10 mouse cellular contexts compared by ENCODE assay signal in the genomic region with DNA sequence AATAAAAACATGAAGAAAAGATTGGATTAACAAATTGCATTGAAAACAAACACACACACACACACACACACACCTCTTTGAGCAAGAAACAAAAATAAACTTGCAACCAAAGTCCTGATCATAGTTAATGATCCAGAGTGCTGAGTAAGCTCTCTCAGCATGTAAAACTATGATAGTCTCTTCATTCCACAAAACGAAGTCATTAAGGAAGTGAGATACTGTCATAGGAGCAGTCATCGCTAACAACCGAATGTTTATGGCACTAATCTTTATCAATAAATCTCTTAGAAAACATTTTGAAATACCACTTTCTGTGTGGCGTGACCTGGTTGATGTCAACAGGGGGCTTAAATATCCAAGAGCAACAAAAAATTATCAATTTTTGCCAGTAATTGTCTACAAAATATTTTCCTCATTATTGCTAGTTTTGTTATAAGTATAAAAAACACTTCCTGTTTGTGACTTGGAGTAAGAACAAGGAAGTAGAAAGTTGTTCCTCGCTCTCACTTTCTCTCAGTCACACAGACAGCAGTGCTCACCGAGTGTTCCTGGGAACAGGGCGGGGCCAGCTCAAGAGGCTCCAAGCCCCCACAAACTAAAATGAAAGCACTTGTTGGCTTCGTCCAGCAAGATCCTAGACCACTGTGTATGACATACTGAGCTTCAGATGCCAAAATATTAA.
DNase-seq lines count a peak whose midpoint lies in the region; ATAC-seq and TF ChIP-seq lines count a peak whose summit lies in the region.
"Had no signal": no experiment of that assay in that cellular context is flagged by ENCODE, and none has a peak within 500 bp of the region (broad histone marks: within the 10 kb centered on the region; RNA-seq: fewer than 3 reads in every experiment).

No protein-coding gene starts in this region.

- H3K27me3 ChIP-seq in heart, embryonic 14.5 days (ENCODE audit: control insufficient read depth, insufficient read depth, low read length) = no peaks in the 10 kb centered on the region
- no peaks in the 10 kb centered on the region for H3K27me3 ChIP-seq in lung, embryonic 16.5 days (ENCODE audit: control insufficient read depth, insufficient read depth, low read depth, low read length)
- H3K27me3 ChIP-seq: liver, embryonic 15.5 days had no signal

- intact Hi-C loops in gastrocnemius, adult 2 months (cut with DNase I) = no loop called here

- ATAC-seq in heart, embryonic 14.5 days (ENCODE audit: insufficient number of reproducible peaks, insufficient read depth, low FRiP score, low read depth) = no peak
- ATAC-seq in lung, embryonic 16.5 days (ENCODE audit: low read depth) = peak; percentile 61
- no peak for ATAC-seq in frontal cortex, adult (ENCODE audit: low TSS enrichment)
- no peak for ATAC-seq in inflammation-experienced regulatory T-cells, adult 6 months
- ATAC-seq: CD4-positive, CD25-positive, alpha-beta regulatory T cell, adult 4 months had no signal

- peak; percentile 25 for DNase-seq in gastrocnemius, adult 2 months
- no peak for DNase-seq in gastrocnemius, postnatal 4 days (ENCODE audit: low spot score in 2 of 2)
- DNase-seq in 3T3-L1 (ENCODE audit: low read depth, low spot score) = peak; percentile 65
- DNase-seq in c-Kit-positive CD71-positive TER-119-positive erythroid progenitor cells, embryonic 14.5 days (ENCODE audit: low spot score) = no peak

- peak overlapping the region; percentile 11; the same call in 1 of the 2 replicates for H3K4me2 ChIP-seq in heart, embryonic 14.5 days (ENCODE audit: low read length)
- 0 out of 2 replicates have a peak overlapping the region, but pooled peaks have one; percentile 17 for H3K4me2 ChIP-seq in lung, embryonic 16.5 days (ENCODE audit: low read depth, low read length)
- H3K4me2 ChIP-seq: liver, embryonic 15.5 days had no signal

- peaks cover 2 to 9% of the 10 kb centered on the region in 2 experiments for H3K4me1 ChIP-seq in heart, embryonic 14.5 days (ENCODE audit: control insufficient read depth in 2 of 2, insufficient read depth in 2 of 2, low read length in 2 of 2)
- peaks cover 13% of the 10 kb centered on the region for H3K4me1 ChIP-seq in lung, embryonic 16.5 days (replicated peaks; ENCODE audit: control insufficient read depth, insufficient read depth, low read length)
- H3K4me1 ChIP-seq: liver, embryonic 15.5 days had no signal

- no peak overlapping the region for H3K9ac ChIP-seq in heart, embryonic 14.5 days (ENCODE audit: low read length)
- H3K9ac ChIP-seq in lung, embryonic 16.5 days (ENCODE audit: low read length) = no peak overlapping the region
- H3K9ac ChIP-seq: liver, embryonic 15.5 days had no signal

- 60% methylated on average over 8 of the region's 8 CpGs for WGBS in heart, embryonic 14.5 days
- 58% methylated on average over 8 of the region's 8 CpGs for WGBS in lung, embryonic 16.5 days

- no peak for TF ChIP-seq CTCF in gastrocnemius, adult 2 months (IDR thresholded peaks at IDR 0.05)

- no peaks in the 10 kb centered on the region for H3K9me3 ChIP-seq in heart, embryonic 14.5 days (ENCODE audit: control insufficient read depth, low read length)
- H3K9me3 ChIP-seq in lung, embryonic 16.5 days (ENCODE audit: control insufficient read depth, low read length) = no peaks in the 10 kb centered on the region
- H3K9me3 ChIP-seq: liver, embryonic 15.5 days had no signal

- H3K27ac ChIP-seq in gastrocnemius, adult 2 months = peak overlapping the region; percentile 48; the same call in 1 of the 2 replicates
- 0 out of 4 replicates have a peak overlapping the region, but pooled peaks of 1 of the 2 experiments have one; percentile 1 for H3K27ac ChIP-seq in heart, embryonic 14.5 days (replicated peaks in 1 of 2; ENCODE audit: control insufficient read depth in 1 of 2, insufficient read depth in 1 of 2, low read depth in 2 of 2, low read length in 2 of 2)
- H3K27ac ChIP-seq in lung, embryonic 16.5 days (ENCODE audit: low read length) = peak overlapping the region; percentile 63
- H3K27ac ChIP-seq: liver, embryonic 15.5 days had no signal

- no peaks in the 10 kb centered on the region for H3K36me3 ChIP-seq in heart, embryonic 14.5 days (ENCODE audit: control insufficient read depth, insufficient read depth, low read length)
- no peaks in the 10 kb centered on the region for H3K36me3 ChIP-seq in lung, embryonic 16.5 days (ENCODE audit: control insufficient read depth, insufficient read depth, low read length)
- H3K36me3 ChIP-seq: liver, embryonic 15.5 days had no signal

- peak overlapping the region; percentile 31 for H3K4me3 ChIP-seq in gastrocnemius, adult 2 months
- no peak overlapping the region for H3K4me3 ChIP-seq in heart, embryonic 14.5 days (ENCODE audit: control insufficient read depth in 1 of 2, insufficient read depth in 1 of 2, low read depth in 1 of 2, low read length in 2 of 2)
- H3K4me3 ChIP-seq in lung, embryonic 16.5 days (ENCODE audit: low read length) = no peak overlapping the region
- H3K4me3 ChIP-seq: liver, embryonic 15.5 days had no signal

Comparison
In these comparisons a context has a peak if more than half of its experiments do, and no peak if none do; other contexts are left out.
1. DNase-seq: peak in gastrocnemius, adult 2 months (single experiment) and 3T3-L1 (single experiment); none in gastrocnemius, postnatal 4 days (0 of 2) and c-Kit-positive CD71-positive TER-119-positive erythroid progenitor cells, embryonic 14.5 days (single experiment).